Mouse (Mus musculus) cerebellum, adult 2 months (tissue): ENCODE data around the gene Tbc1d8.

Experiments used
- CTCF ChIP-seq: fragments of 200-500 bp; IDR thresholded peaks from 2 replicates; pipeline ENCODE4 v1.5.1; 2011; ENCODE audit warnings: low read depth, mild to moderate bottlenecking, control low read depth, low read length, moderate library complexity, borderline replicate concordance; ENCODE audit not compliant: insufficient read depth
- POLR2A ChIP-seq: fragments of 200-500 bp; IDR thresholded peaks from 2 replicates; pipeline ENCODE4 v1.6.1; 2011; ENCODE audit warnings: low read length, control low read depth, borderline replicate concordance; ENCODE audit not compliant: insufficient read depth

DNA sequence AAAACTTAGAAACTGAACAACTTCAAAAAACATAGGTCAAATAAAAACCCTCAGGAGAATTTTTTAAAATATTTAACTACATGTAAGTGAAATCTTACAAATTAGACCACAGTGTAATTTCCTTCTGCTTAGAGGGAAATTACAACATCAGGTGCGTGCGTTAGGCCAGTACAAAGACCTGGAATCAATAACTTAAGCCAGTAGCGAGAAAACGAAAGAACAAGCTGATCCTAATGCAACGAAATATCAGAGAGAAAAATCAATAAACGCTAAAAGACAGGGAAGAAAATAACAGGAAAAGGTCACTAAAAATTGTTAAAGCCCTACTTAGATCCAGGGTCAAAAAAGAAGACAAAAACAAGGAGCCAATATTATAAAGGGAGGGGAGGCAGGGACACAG, 44.3 kb downstream of the Tbc1d8 start:
- TF ChIP-seq POLR2A (no peak), CTCF (no peak)
